Mouse (Mus musculus): ENCODE measurements at regions not wholly inside any gene's neighbourhood (a gene's known extent, or its start where the extent isn't known, plus 50 kb on each side); places are given as distances from the start of the nearest gene placed in this dataset.
A peak's percentile ranks its signal among the peaks of the same experiment; 100 is the strongest.

- no peak for DNase-seq
Measured at GRCm38 (mm10) chr2:148503143-148503854, 59.9 kb upstream of the Cd93 start.

- DNase-seq, result no peak
Measured at GRCm38 (mm10) chr2:148502321-148502720, 59.0 kb upstream of the Cd93 start.

- DNase-seq, result no peak
Measured at GRCm38 (mm10) chr2:148500235-148500936, 57.0 kb upstream of the Cd93 start.

GRCm38 (mm10) chr2:148497452-148498302 is 54.3 kb upstream of the Cd93 start:
- peak in 1 of 2 experiments; percentile 16 for DNase-seq

GRCm38 (mm10) chr2:148496151-148497040 is 53.0 kb upstream of the Cd93 start:
- no peak for DNase-seq

- peak; percentile 11 to 72 for DNase-seq
Measured at GRCm38 (mm10) chr2:148495485-148495884, 52.1 kb upstream of the Cd93 start.

- DNase-seq, result no peak
Measured at GRCm38 (mm10) chr2:148493281-148493680, 49.9 kb upstream of the Cd93 start.
